Mouse (Mus musculus): ENCODE data around the gene Sae1.

DNA sequence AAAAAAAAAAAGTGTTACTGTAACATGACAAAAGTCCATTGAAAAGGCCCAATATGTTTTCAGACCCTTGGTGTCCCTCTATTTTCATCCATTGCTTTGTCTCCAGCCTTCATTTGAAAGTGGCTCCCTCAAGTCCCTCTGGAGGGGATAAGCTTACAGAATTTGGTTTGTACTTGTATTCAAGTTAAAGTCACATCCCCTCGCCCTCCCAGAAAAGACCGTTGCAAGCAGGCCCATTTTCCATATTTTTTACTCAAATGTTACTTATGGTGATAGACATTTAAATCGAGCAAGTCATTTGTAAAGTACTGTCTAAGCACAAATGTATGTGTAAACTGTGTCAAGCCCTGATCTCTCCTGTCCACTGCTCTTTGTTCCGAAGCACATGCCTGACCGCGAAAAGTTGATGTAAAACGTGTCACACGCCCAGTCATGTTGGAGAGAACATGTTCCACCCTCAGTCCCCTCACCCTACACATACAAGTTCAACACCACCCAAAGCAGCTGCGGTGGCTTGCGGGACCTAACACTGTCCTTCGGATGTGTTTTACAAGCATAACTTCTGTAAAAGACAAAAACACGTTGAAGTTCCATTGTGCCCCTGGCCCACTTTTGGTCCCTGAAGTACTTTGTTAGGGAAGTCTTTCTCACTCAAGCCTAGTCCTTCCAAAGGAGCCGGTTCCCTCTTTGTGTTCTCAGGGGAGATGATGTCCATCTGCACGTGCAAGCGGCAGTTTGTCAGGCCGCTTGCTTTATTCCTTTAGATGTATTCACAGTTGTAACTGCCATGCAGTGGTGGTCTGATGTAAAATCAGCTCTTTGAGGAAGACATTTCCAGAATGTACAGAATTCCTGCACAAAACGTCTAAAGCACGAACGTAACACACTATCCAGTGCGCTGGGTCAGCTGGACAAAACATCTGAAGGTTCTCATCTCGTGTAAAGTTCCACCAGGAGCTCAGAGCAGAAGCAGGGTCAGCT is 15.7 kb upstream of the Sae1 start:
- TF ChIP-seq CTCF (IDR thresholded peaks at IDR 0.05; ENCODE audit: low read depth): no peak
- peak; percentile 67 for TF ChIP-seq EP300 (IDR thresholded peaks at IDR 0.05; ENCODE audit: low read depth)
